Mouse (Mus musculus) heart, postnatal 0 days (tissue): ENCODE measurements around the gene Qk. TPM values are rescaled to one million over a fixed set of nuclear protein-coding genes. Genes with fewer than 3 reads are reported as not detected.

Source experiments
- ATAC-seq: fragments of 200-750 bp; cut with Nextera tagmentation; 2 replicates; pipeline ENCODE4 v1.8.0; 2017; ENCODE audit warnings: low read depth, moderate number of reproducible peaks, moderate library complexity; ENCODE audit not compliant: insufficient read depth
- DNase-seq: peaks from one replicate; pipeline ENCODE4 v3.0.0-alpha.2; 2016; ENCODE audit warnings: low spot score
- H3K27ac ChIP-seq: fragments of 300-500 bp; sonication (generic); 2 replicates; pipeline ENCODE4 v1.5.1; 2014; ENCODE audit warnings: low read depth, mild to moderate bottlenecking
- H3K27me3 ChIP-seq: fragments of 300-500 bp; sonication (generic); 2 replicates; pipeline ENCODE4 v1.6.1; 2014; ENCODE audit warnings: low read length, mixed read lengths; ENCODE audit not compliant: control insufficient read depth, insufficient read depth
- H3K36me3 ChIP-seq: fragments of 300-500 bp; sonication (generic); replicated peaks from 2 replicates; pipeline ENCODE4 v1.6.1; 2014; ENCODE audit warnings: low read length, mixed read lengths; ENCODE audit not compliant: control insufficient read depth, insufficient read depth
- H3K4me1 ChIP-seq: fragments of 300-500 bp; sonication (generic); 2 replicates; pipeline ENCODE4 v1.6.1; 2014; ENCODE audit warnings: antibody characterized with exemption; ENCODE audit not compliant: control insufficient read depth, insufficient read depth
- H3K4me2 ChIP-seq: fragments of 300-500 bp; sonication (generic); 2 replicates; pipeline ENCODE4 v1.6.1; 2014; ENCODE audit warnings: low read depth, mild to moderate bottlenecking, low read length, moderate library complexity
- H3K4me3 ChIP-seq: fragments of 300-500 bp; sonication (generic); 2 replicates; pipeline ENCODE4 v1.5.1; 2014; ENCODE audit warnings: low read depth, low read length
- H3K9ac ChIP-seq: fragments of 300-500 bp; sonication (generic); replicated peaks from 2 replicates; pipeline ENCODE4 v1.6.1; 2014; ENCODE audit warnings: low read depth, low read length, mixed read lengths
- H3K9me3 ChIP-seq: fragments of 300-500 bp; sonication (generic); replicated peaks from 2 replicates; pipeline ENCODE4 v1.6.1; 2016; ENCODE audit warnings: low read length; ENCODE audit not compliant: control insufficient read depth
- CTCF ChIP-seq: IDR thresholded peaks from 2 replicates; pipeline ENCODE4 v1.5.1; 2016; ENCODE audit warnings: antibody characterized with exemption, control low read depth, low read depth
- EP300 ChIP-seq: IDR thresholded peaks from 2 replicates; pipeline ENCODE4 v1.6.1; 2016; ENCODE audit warnings: antibody characterized with exemption, low read depth
- WGBS: fragments of 180-500 bp; shearing (Covaris S2); extraction: QIAGEN DNeasy Blood & Tissue Kit; methylation state at CpG from one replicate; pipeline ENCODE4 v1.1.7; 2014; 5-methylcytosine and 5-hydroxymethylcytosine counted together
- polyA plus RNA-seq: library from polyadenylated mRNA; unstranded; fragments of >200 nt; fragmentation: Nextera tagmentation; extraction: Ambion mirVana; gene quantifications from 2 replicates; pipeline ENCODE4 v1.2.1, GENCODE M21; 2015
- total RNA-seq: library from RNA; depleted of rRNA; stranded (reverse); fragments of >200 nt; gene quantifications from 2 replicates; pipeline ENCODE4 v1.2.3, GENCODE M21; 2014; ENCODE audit warnings: low replicate concordance

The Qk gene
- total and polyA plus RNA-seq, 2 experiments from 2014 or later: 54.8 to 359 TPM

DNA sequence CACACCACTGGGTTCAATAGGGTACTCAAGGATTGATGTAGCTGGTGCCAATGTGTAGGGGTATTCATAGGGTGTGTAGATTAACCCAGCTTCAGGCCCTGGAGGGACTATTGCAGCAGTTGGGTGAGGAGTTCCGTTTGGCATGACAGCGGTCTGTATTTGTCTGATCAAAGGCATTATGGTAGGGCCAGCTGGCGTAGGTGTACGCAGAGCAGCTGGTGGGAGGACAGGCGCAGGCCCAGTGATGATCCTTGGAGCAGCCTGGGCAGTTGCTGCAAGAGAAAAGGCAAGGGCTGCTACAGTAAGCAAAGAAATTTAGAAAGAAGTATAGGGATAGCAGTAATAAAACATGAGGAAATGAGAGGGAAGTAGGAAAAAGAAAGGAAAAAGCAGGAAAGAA, 103.5 kb downstream of the Qk start:
- Histone ChIP-seq H3K4me3 (no peak overlapping the region), H3K27me3 (no peaks in the 10 kb centered on the region), H3K9me3 (no peaks in the 10 kb centered on the region), H3K9ac (no peak overlapping the region), H3K36me3 (peaks cover 29% of the 10 kb centered on the region), H3K4me1 (no peaks in the 10 kb centered on the region), H3K27ac (no peak overlapping the region), H3K4me2 (no peak overlapping the region)
- WGBS: 78% methylated on average over 5 of the region's 5 CpGs
- TF ChIP-seq CTCF: no peak
- TF ChIP-seq EP300: no peak
- no peak for ATAC-seq
- no peak for DNase-seq

DNA sequence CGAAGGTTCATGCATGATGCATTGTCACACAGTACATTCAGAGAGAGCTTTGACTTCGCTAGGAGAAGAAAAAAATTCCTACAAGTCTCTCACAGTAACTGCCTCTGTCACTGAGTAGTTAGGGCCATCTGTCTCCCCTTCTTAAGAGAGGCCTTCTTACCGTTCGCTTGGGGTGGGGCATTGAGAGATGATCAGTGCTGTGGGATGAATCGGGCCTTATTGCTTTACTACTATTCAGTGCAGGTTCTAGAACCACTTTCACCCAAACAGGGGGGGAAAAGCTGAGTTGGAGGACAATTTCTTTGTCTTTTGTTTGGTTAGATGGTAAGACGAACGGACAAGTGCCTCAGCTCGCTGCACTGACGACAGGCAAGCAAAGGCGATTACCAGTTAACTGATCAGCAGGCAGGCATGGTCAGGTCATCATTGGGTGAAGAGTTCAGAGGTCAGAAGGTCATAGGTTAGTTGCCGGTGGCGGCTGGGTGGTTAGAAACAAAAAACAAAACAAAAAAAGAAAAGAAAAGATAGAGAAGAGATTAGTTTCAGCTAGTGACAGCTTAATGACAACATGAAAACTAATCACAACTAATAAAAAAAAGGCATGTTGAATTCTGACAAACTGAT, 110.4 kb downstream of the Qk start:
- 59% methylated on average over 12 of the region's 12 CpGs for whole genome bisulfite sequencing

DNA sequence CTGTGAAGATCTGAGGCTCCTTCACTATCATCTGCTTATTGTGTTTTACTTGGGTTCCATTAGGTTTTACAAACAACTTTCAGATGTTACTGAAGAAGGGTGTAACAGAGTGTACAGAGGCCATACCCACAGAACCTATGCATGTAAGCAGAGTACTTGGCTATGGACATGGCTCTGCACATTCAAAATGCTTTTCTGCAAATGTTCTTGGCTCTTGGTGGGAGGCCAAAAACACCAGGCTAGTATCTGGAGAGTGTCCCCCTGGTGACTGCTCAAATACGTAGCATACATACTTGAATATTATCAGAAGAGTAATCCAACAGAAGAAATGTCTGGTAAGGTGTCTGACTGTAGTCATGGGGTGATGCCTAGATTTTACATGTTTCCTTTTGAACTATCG, 121.0 kb downstream of the Qk start:
- Histone ChIP-seq H3K4me1 (0 out of 2 replicates have a peak, but pooled peaks cover 4% of the 10 kb centered on the region), H3K4me2 (no peak overlapping the region), H3K4me3 (no peak overlapping the region), H3K27me3 (no peaks in the 10 kb centered on the region), H3K27ac (no peak overlapping the region), H3K9me3 (no peaks in the 10 kb centered on the region), H3K36me3 (peaks cover 29% of the 10 kb centered on the region), H3K9ac (no peak overlapping the region)
- ATAC-seq: peak; percentile 25
- TF ChIP-seq CTCF: 0 out of 2 replicates have a peak, but pooled peaks have one; percentile 5
- no peak for TF ChIP-seq EP300
- 46% methylated on average over 2 of the region's 2 CpGs for WGBS
- DNase-seq: no peak

More for the DNA sequence above, 110.4 kb downstream of the Qk start:
- DNase-seq (no peak), ATAC-seq (no peak)
- TF ChIP-seq CTCF: no peak
- no peak for TF ChIP-seq EP300
- no peak overlapping the region for H3K9ac ChIP-seq
- no peaks in the 10 kb centered on the region for H3K4me1 ChIP-seq
- H3K27me3 ChIP-seq: no peaks in the 10 kb centered on the region
- H3K9me3 ChIP-seq: no peaks in the 10 kb centered on the region
- H3K4me3 ChIP-seq: no peak overlapping the region
- H3K4me2 ChIP-seq: no peak overlapping the region
- peaks cover 39% of the 10 kb centered on the region for H3K36me3 ChIP-seq
- H3K27ac ChIP-seq: no peak overlapping the region

DNA sequence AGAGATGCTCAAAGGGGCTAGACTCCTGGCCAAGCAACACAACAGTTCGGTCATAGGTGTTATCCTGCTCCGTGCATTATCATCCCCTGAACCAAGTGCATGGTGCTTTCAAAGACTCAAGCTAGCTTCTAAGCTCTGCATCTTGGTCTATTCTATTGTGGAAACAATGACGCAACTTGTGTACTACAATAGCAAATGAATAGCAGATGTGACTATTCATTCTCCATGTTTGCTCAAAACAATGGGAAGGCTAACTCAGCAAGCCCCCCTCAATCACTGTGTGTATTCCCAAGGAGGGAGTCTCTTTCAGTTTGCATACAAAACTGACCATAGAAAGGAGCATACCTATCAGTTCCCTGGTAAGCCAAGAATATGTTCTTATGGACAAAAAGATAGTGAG, 121.4 kb downstream of the Qk start:
- DNase-seq (no peak), ATAC-seq (no peak)
- 89% methylated on average over 3 of the region's 3 CpGs for WGBS
- TF ChIP-seq EP300: no peak
- no peak for TF ChIP-seq CTCF
- H3K4me1 ChIP-seq: 0 out of 2 replicates have a peak, but pooled peaks cover 4% of the 10 kb centered on the region
- no peak overlapping the region for H3K9ac ChIP-seq
- H3K27ac ChIP-seq: no peak overlapping the region
- no peaks in the 10 kb centered on the region for H3K9me3 ChIP-seq
- H3K4me2 ChIP-seq: no peak overlapping the region
- no peak overlapping the region for H3K4me3 ChIP-seq
- H3K27me3 ChIP-seq: no peaks in the 10 kb centered on the region
- peaks cover 25% of the 10 kb centered on the region for H3K36me3 ChIP-seq

DNA sequence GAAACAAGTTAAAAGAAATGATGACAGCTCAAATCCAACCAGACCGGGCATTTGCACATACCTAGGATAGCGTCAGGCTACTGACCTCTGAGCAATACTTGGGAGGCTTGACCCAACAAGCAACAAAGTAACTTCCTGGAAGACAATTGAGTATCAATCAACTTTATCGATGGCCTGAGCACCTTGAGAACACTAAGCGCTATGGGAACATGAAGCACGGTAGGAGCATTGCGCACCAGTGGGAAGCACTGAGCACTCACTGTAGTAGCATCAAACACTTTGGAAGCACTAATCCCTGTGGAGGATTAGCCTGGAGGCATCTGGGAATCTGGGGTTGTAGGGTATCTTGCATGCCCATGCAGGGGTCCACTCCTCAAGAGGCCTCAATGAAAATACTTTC, 124.0 kb downstream of the Qk start:
- 0 out of 2 replicates have a peak, but pooled peaks cover 4% of the 10 kb centered on the region for H3K4me1 ChIP-seq
- DNase-seq (no peak), ATAC-seq (no peak)
- H3K9me3 ChIP-seq: no peaks in the 10 kb centered on the region
- peaks cover 11% of the 10 kb centered on the region; the same call in 1 of the 2 replicates for H3K36me3 ChIP-seq
- 83% methylated on average over 6 of the region's 6 CpGs for WGBS
- H3K27ac ChIP-seq: no peak overlapping the region
- H3K4me3 ChIP-seq: no peak overlapping the region
- H3K4me2 ChIP-seq: no peak overlapping the region
- no peaks in the 10 kb centered on the region for H3K27me3 ChIP-seq
- TF ChIP-seq EP300 (no peak), CTCF (no peak)
- H3K9ac ChIP-seq: no peak overlapping the region

DNA sequence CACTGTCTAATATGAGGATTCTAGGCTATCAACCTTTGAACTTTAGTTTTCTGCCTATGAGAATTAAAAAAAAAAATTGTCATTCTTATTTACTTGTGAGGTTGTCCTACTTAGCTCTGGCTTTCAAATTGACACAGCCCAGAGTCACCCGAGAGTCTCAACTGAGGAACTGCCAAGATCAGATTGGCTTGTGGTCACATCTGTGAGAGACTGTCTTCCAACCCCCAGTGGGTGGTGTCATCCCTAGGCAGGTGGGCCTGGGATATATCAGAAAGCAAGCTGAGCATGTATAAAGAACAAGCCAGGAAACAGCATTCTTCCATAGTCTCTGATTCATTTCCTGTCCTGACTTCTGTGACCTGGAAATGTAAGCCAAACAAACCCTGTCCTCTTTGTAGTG, 128.8 kb downstream of the Qk start:
- ATAC-seq: no peak
- Histone ChIP-seq H3K4me1 (no peaks in the 10 kb centered on the region), H3K4me3 (no peak overlapping the region), H3K36me3 (no peaks in the 10 kb centered on the region), H3K9ac (no peak overlapping the region), H3K27me3 (no peaks in the 10 kb centered on the region), H3K4me2 (no peak overlapping the region), H3K27ac (no peak overlapping the region), H3K9me3 (no peaks in the 10 kb centered on the region)
- 37% methylated on average over 1 of the region's 1 CpGs for WGBS
- no peak for DNase-seq
- TF ChIP-seq CTCF (no peak), EP300 (no peak)
